Mouse (Mus musculus) ES-E14 (cell line): ENCODE measurements around the gene Zcchc2.

Experiments
- CHD2 ChIP-seq: IDR thresholded peaks from 2 replicates; pipeline ENCODE4 v1.6.1; 2014; ENCODE audit warnings: mild to moderate bottlenecking, low read depth, low read length, inconsistent platforms
- HCFC1 ChIP-seq: IDR thresholded peaks from 2 replicates; pipeline ENCODE4 v1.6.1; 2012; ENCODE audit warnings: low read length, inconsistent platforms, borderline replicate concordance; ENCODE audit not compliant: insufficient read depth
- MAFK ChIP-seq: IDR thresholded peaks from 2 replicates; pipeline ENCODE4 v1.6.1; 2014; ENCODE audit warnings: mild to moderate bottlenecking, low read depth, low read length, inconsistent platforms; ENCODE audit not compliant: insufficient read depth
- ZC3H11A ChIP-seq: IDR thresholded peaks from 2 replicates; pipeline ENCODE4 v1.6.1; 2012; ENCODE audit warnings: low read depth, mild to moderate bottlenecking, inconsistent platforms, low read length, borderline replicate concordance
- ZNF384 ChIP-seq: IDR thresholded peaks from 2 replicates; pipeline ENCODE4 v1.6.1; 2012; ENCODE audit warnings: low read depth, low read length, inconsistent platforms

DNA sequence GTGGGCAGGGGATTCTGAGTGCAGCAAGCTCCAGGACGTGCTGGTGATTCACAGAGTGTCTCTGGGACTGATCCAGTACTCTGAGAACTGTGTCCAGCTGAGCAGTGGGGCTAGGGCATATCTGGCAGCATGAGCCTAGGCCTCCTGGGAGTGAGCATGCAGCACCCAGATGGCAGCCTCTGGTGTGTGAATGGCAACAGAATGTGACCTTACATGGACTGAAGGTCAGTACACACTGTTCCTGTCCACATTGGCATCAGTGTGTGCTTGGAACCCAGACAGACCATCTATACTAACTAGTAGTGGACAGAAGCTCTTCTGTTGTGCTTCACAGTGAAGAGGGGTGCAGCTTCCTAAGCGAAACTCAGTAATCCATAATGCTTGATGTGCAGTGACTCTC lies 23.6 kb downstream of the Zcchc2 start:
- TF ChIP-seq ZNF384 (no peak), HCFC1 (no peak), MAFK (no peak), CHD2 (no peak), ZC3H11A (no peak)
